Mouse (Mus musculus) myocyte (in vitro differentiated cells): ENCODE measurements around the gene Wdr5. TPM values are rescaled to one million over a fixed set of nuclear protein-coding genes. Genes with fewer than 3 reads are reported as not detected.

ENCODE experiments used
- H3K27me3 ChIP-seq: one replicate; pipeline ENCODE4 v1.6.1; 2011; ENCODE audit not compliant: control insufficient read depth, insufficient read depth, insufficient read length
- H3K36me3 ChIP-seq: one replicate; pipeline ENCODE4 v1.6.1; 2011; ENCODE audit not compliant: control insufficient read depth, insufficient read depth
- H3K4me2 ChIP-seq: one replicate; pipeline ENCODE4 v1.6.1; 2011; ENCODE audit warnings: low read depth, control low read depth
- H3K4me3 ChIP-seq: one replicate; pipeline ENCODE4 v1.5.1; 2011; ENCODE audit warnings: mild to moderate bottlenecking, control low read depth, moderate library complexity
- H3K79me2 ChIP-seq: one replicate; pipeline ENCODE4 v1.6.1; 2011; ENCODE audit not compliant: control insufficient read depth, insufficient read depth
- H3ac ChIP-seq: one replicate; pipeline ENCODE4 v1.6.1; 2011; ENCODE audit not compliant: control insufficient read depth, insufficient read length
- CEBPB ChIP-seq: IDR thresholded peaks from 2 replicates; pipeline ENCODE4 v1.6.1; 2011; ENCODE audit warnings: mild to moderate bottlenecking, moderate library complexity; ENCODE audit not compliant: poor library complexity, insufficient read depth, severe bottlenecking
- E2F4 ChIP-seq: IDR thresholded peaks from one replicate; pipeline ENCODE4 v1.6.1; 2011; ENCODE audit warnings: mild to moderate bottlenecking, control low read depth, moderate library complexity; ENCODE audit not compliant: insufficient read depth
- MAX ChIP-seq: IDR thresholded peaks from one replicate; pipeline ENCODE4 v1.6.1; 2011; ENCODE audit warnings: low read depth, mild to moderate bottlenecking, control low read depth
- MYOD1 ChIP-seq, 3 experiments: IDR thresholded peaks; one replicate each; pipeline ENCODE4 v1.6.1; 2011; ENCODE audit warnings: control low read depth in 2 of 3, low read depth in 2 of 3, mild to moderate bottlenecking in 2 of 3, moderate library complexity in 1 of 3; ENCODE audit not compliant: insufficient read length in 2 of 3, control insufficient read depth in 1 of 3
- MYOG ChIP-seq, 3 experiments: IDR thresholded peaks; one replicate each; pipeline ENCODE4 v1.6.1; 2011; ENCODE audit warnings: control low read depth in 2 of 3, low read depth in 2 of 3, mild to moderate bottlenecking in 2 of 3; ENCODE audit not compliant: insufficient read length in 2 of 3, control insufficient read depth in 1 of 3, insufficient read depth in 1 of 3
- POLR2A ChIP-seq: IDR thresholded peaks from one replicate; pipeline ENCODE4 v1.6.1; 2011; ENCODE audit warnings: low read depth, mild to moderate bottlenecking, control low read depth, moderate library complexity; ENCODE audit not compliant: insufficient read length
- POLR2AphosphoS2 ChIP-seq: IDR thresholded peaks from one replicate; pipeline ENCODE4 v1.6.1; 2011; ENCODE audit warnings: low read depth, control low read depth; ENCODE audit not compliant: insufficient read length
- REST ChIP-seq: IDR thresholded peaks from one replicate; pipeline ENCODE4 v1.6.1; 2011; ENCODE audit warnings: mild to moderate bottlenecking, control low read depth, moderate library complexity; ENCODE audit not compliant: insufficient read depth, insufficient read length
- SRF ChIP-seq: IDR thresholded peaks from one replicate; pipeline ENCODE4 v1.6.1; 2011; ENCODE audit warnings: low read depth; ENCODE audit not compliant: control insufficient read depth, insufficient read length
- TCF12 ChIP-seq: IDR thresholded peaks from one replicate; pipeline ENCODE4 v1.6.1; 2011; ENCODE audit warnings: mild to moderate bottlenecking, control low read depth; ENCODE audit not compliant: poor library complexity, insufficient read depth, severe bottlenecking
- TCF3 ChIP-seq: IDR thresholded peaks from one replicate; pipeline ENCODE4 v1.6.1; 2011; ENCODE audit warnings: low read depth, control low read depth; ENCODE audit not compliant: insufficient read length
- USF1 ChIP-seq: IDR thresholded peaks from one replicate; pipeline ENCODE4 v1.6.1; 2011; ENCODE audit warnings: low read depth, mild to moderate bottlenecking, control low read depth, moderate library complexity
- polyA plus RNA-seq: library from polyadenylated mRNA; unstranded; fragments of >200 nt; fragmentation: generic; extraction: Trizol; gene quantifications from one replicate; pipeline ENCODE4 v1.2.1, GENCODE M21; 2012; ENCODE audit warnings: missing spikeins

The Wdr5 gene
- polyA plus RNA-seq, 1 experiment = 34.8 TPM

DNA sequence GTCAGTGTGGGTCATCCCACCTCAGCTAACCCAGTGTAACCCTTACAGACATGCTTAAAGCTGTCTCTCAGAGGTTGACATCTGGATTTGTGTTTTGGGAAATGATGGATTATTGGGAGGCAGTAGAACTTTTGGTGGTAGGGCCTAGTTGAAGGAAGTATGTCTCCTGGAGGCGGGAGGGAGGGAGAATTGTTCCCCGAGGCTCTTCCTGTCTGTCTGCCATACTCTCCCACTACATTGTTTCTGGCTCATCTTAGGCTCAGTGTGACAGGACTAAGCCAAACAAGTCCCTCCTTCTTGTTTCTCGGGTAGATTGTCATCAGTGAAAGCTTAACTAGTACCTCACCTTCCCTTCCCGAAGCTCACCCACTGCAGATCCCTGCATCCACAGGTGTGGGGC is 28.2 kb upstream of the Wdr5 start:
- no peaks in the 10 kb centered on the region for H3K36me3 ChIP-seq
- no peak overlapping the region for H3K4me3 ChIP-seq
- no peak overlapping the region for H3K4me2 ChIP-seq
- H3K79me2 ChIP-seq = no peaks in the 10 kb centered on the region
- TF ChIP-seq POLR2A (no peak), TCF12 (no peak), E2F4 (no peak), REST (no peak), MYOD1 (IDR thresholded peaks at IDR 0.05; ENCODE audit: control insufficient read depth in 1 of 3, insufficient read length in 2 of 3, low read depth in 2 of 3) (no peak), MYOG (IDR thresholded peaks at IDR 0.05; ENCODE audit: control insufficient read depth in 1 of 3, insufficient read depth in 1 of 3, insufficient read length in 2 of 3, low read depth in 2 of 3) (no peak), CEBPB (no peak), USF1 (no peak), MAX (no peak), SRF (no peak), POLR2AphosphoS2 (no peak)
- no peak overlapping the region for H3ac ChIP-seq
- H3K27me3 ChIP-seq = no peaks in the 10 kb centered on the region

GRCm38 (mm10) chr2:27487336-27488049 is 27.5 kb upstream of the Wdr5 start:
- no peaks in the 10 kb centered on the region for H3K79me2 ChIP-seq
- H3K4me2 ChIP-seq = no peak overlapping the region
- no peaks in the 10 kb centered on the region for H3K27me3 ChIP-seq
- no peaks in the 10 kb centered on the region for H3K36me3 ChIP-seq
- H3K4me3 ChIP-seq = no peak overlapping the region
- TF ChIP-seq POLR2AphosphoS2 (no peak), REST (no peak), TCF3 (no peak), E2F4 (no peak)
- no peak overlapping the region for H3ac ChIP-seq

DNA sequence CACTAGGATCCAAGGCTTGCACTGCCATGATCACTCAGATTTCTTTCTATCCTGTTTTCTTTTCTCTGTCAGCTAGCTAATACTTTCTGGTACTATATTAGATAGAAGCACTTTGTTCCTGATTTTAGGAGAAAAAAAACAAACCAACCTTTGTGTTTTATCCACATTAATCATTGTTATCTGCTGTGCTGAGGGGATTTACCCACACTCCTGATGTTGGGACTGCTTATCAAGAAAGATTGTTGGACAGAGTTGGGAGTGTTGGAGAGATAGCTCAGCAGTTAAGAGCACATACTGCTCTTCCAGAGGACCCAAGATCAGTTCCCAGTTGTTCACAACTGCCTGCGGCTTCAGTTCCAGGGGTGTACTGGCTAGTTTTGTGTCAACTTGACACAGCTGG is 26.6 kb upstream of the Wdr5 start:
- Histone ChIP-seq H3K27me3 (no peaks in the 10 kb centered on the region), H3ac (no peak overlapping the region), H3K4me3 (no peak overlapping the region), H3K79me2 (no peaks in the 10 kb centered on the region), H3K36me3 (no peaks in the 10 kb centered on the region), H3K4me2 (no peak overlapping the region)
- no peak for TF ChIP-seq MAX
- no peak for TF ChIP-seq TCF3
- no peak for TF ChIP-seq SRF
- TF ChIP-seq REST = no peak
- no peak for TF ChIP-seq POLR2AphosphoS2

GRCm38 (mm10) chr2:27490939-27491338 is 24.0 kb upstream of the Wdr5 start:
- H3K4me2 ChIP-seq = no peak overlapping the region
- H3K36me3 ChIP-seq = no peaks in the 10 kb centered on the region
- no peaks in the 10 kb centered on the region for H3K79me2 ChIP-seq
- H3K4me3 ChIP-seq = no peak overlapping the region
- H3ac ChIP-seq = no peak overlapping the region
- TF ChIP-seq MYOD1 (IDR thresholded peaks at IDR 0.05; ENCODE audit: control insufficient read depth in 1 of 3, insufficient read length in 2 of 3, low read depth in 2 of 3) (no peak), TCF12 (no peak), USF1 (no peak), MYOG (IDR thresholded peaks at IDR 0.05; ENCODE audit: control insufficient read depth in 1 of 3, insufficient read depth in 1 of 3, insufficient read length in 2 of 3, low read depth in 2 of 3) (no peak), CEBPB (no peak), MAX (no peak), POLR2AphosphoS2 (no peak), E2F4 (no peak), REST (no peak), POLR2A (no peak)
- no peaks in the 10 kb centered on the region for H3K27me3 ChIP-seq

- Histone ChIP-seq H3ac (no peak overlapping the region), H3K79me2 (no peaks in the 10 kb centered on the region), H3K4me2 (no peak overlapping the region), H3K36me3 (no peaks in the 10 kb centered on the region), H3K4me3 (no peak overlapping the region), H3K27me3 (no peaks in the 10 kb centered on the region)
- TF ChIP-seq MYOG (IDR thresholded peaks at IDR 0.05; ENCODE audit: control insufficient read depth in 1 of 3, insufficient read depth in 1 of 3, insufficient read length in 2 of 3, low read depth in 2 of 3) = no peak
These were observed 21.0 kb upstream of the Wdr5 start for GRCm38 (mm10) chr2:27493971-27494370.

GRCm38 (mm10) chr2:27496391-27497028 is 18.4 kb upstream of the Wdr5 start:
- Histone ChIP-seq H3K36me3 (no peaks in the 10 kb centered on the region), H3K4me3 (peak overlapping the region; percentile 7), H3K4me2 (peak overlapping the region; percentile 20), H3K27me3 (no peaks in the 10 kb centered on the region), H3ac (no peak overlapping the region), H3K79me2 (no peaks in the 10 kb centered on the region)
- TF ChIP-seq E2F4 = no peak
- TF ChIP-seq MAX = no peak
- no peak for TF ChIP-seq POLR2A
